ENCODE assay signal across 26 mouse cellular contexts in the genomic region with DNA sequence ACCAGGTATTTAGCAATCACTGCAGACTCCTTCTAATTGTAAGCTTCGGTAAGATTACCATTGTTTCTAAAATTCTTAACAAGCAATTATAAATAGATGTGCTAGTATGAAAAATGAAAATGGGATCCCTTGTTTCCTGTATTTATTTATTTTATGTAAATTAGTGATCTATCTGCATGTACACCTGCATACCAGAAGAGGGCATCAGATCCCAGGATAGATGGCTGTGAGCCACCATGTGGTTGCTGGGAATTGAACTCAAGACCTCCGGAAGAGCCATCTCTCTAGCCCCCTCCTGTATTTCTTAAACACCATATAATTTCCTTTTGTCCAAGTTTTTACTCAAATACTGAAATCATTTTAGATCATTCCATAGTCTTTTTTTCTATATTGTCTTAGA.
DNase-seq lines count a peak whose midpoint lies in the region; ATAC-seq and TF ChIP-seq lines count a peak whose summit lies in the region.
"Had no signal": no experiment of that assay in that cellular context is flagged by ENCODE, and none has a peak within 500 bp of the region (broad histone marks: within the 10 kb centered on the region; RNA-seq: fewer than 3 reads in every experiment).

No protein-coding gene starts in this region.

- H3K36me3 ChIP-seq in hindbrain, postnatal 0 days (ENCODE audit: insufficient read depth, low read length) = no peaks in the 10 kb centered on the region
- no peaks in the 10 kb centered on the region for H3K36me3 ChIP-seq in hindbrain, embryonic 11.5 days (ENCODE audit: control insufficient read depth, insufficient read depth, low read length)
- H3K36me3 ChIP-seq in lung, postnatal 0 days (ENCODE audit: insufficient read depth, low read length) = no peaks in the 10 kb centered on the region
- H3K36me3 ChIP-seq: embryonic facial prominence, embryonic 13.5 days; forebrain, embryonic 10.5 days; forebrain, embryonic 15.5 days; G1E; heart, embryonic 12.5 days; liver, embryonic 12.5 days; midbrain, embryonic 15.5 days; neural tube, embryonic 12.5 days had no signal

- no peak overlapping the region for H3K9ac ChIP-seq in hindbrain, postnatal 0 days (replicated peaks; ENCODE audit: low read length)
- no peak overlapping the region for H3K9ac ChIP-seq in hindbrain, embryonic 11.5 days (ENCODE audit: low read depth, low read length)
- H3K9ac ChIP-seq in lung, postnatal 0 days (replicated peaks; ENCODE audit: low read depth) = no peak overlapping the region
- H3K9ac ChIP-seq: embryonic facial prominence, embryonic 13.5 days; forebrain, embryonic 15.5 days; heart, embryonic 12.5 days; hindbrain, embryonic 14.5 days; liver, embryonic 12.5 days; liver, postnatal 0 days; midbrain, embryonic 15.5 days; neural tube, embryonic 12.5 days had no signal

- no peak for ATAC-seq in hindbrain, postnatal 0 days
- no peak for ATAC-seq in hindbrain, embryonic 11.5 days (ENCODE audit: low FRiP score)
- no peak for ATAC-seq in lung, postnatal 0 days
- no peak for ATAC-seq in Patski
- ATAC-seq: CD4-positive, CD25-positive, alpha-beta regulatory T cell, adult 4 months; forebrain, embryonic 15.5 days; liver, embryonic 12.5 days; liver, postnatal 0 days; midbrain, embryonic 15.5 days had no signal

- no peaks in the 10 kb centered on the region for H3K4me1 ChIP-seq in hindbrain, postnatal 0 days (ENCODE audit: insufficient read depth, low read length)
- H3K4me1 ChIP-seq in hindbrain, embryonic 11.5 days (replicated peaks; ENCODE audit: control insufficient read depth, insufficient read depth, low read length) = no peaks in the 10 kb centered on the region
- H3K4me1 ChIP-seq in lung, postnatal 0 days (ENCODE audit: insufficient read depth, low read depth, low read length) = no peaks in the 10 kb centered on the region
- H3K4me1 ChIP-seq: liver, embryonic 12.5 days; neural tube, embryonic 12.5 days had no signal

- POLR2A ChIA-PET in Patski (lab: Charles Lee) = interaction anchor here (0.8 kb wide), 1 partner anchor 112 kb away, joined by 3 read pairs; no protein-coding TSS in a partner anchor

- no peak overlapping the region for H3K27ac ChIP-seq in hindbrain, postnatal 0 days
- no peak overlapping the region for H3K27ac ChIP-seq in hindbrain, embryonic 11.5 days (ENCODE audit: low read depth, low read length)
- H3K27ac ChIP-seq in lung, postnatal 0 days (ENCODE audit: low read length) = no peak overlapping the region
- H3K27ac ChIP-seq: embryonic facial prominence, embryonic 13.5 days; forebrain, embryonic 10.5 days; forebrain, embryonic 15.5 days; hindbrain, embryonic 14.5 days; liver, embryonic 12.5 days; midbrain, embryonic 15.5 days; neural tube, embryonic 12.5 days had no signal

- CTCF ChIA-PET in Patski (lab: Charles Lee) = no interaction called here

- WGBS in hindbrain, postnatal 0 days = 93% methylated on average over 2 of the region's 2 CpGs
- WGBS in hindbrain, embryonic 11.5 days = 99% methylated on average over 2 of the region's 2 CpGs
- 88% methylated on average over 2 of the region's 2 CpGs for WGBS in lung, postnatal 0 days

- H3K27me3 ChIP-seq in hindbrain, postnatal 0 days (ENCODE audit: insufficient read depth, low read length) = no peaks in the 10 kb centered on the region
- no peaks in the 10 kb centered on the region for H3K27me3 ChIP-seq in hindbrain, embryonic 11.5 days (ENCODE audit: control insufficient read depth, insufficient read depth, low read length)
- no peaks in the 10 kb centered on the region for H3K27me3 ChIP-seq in lung, postnatal 0 days (replicated peaks; ENCODE audit: insufficient read depth, low read length)
- H3K27me3 ChIP-seq in Patski = no peaks in the 10 kb centered on the region
- H3K27me3 ChIP-seq: embryonic facial prominence, embryonic 13.5 days; forebrain, embryonic 15.5 days; heart, embryonic 12.5 days; liver, embryonic 12.5 days; midbrain, embryonic 15.5 days; neural tube, embryonic 12.5 days had no signal

- in situ Hi-C loops in Patski (cut with MboI; ENCODE audit: low pct_unique_long_range_greater_than_20kb) = no loop called here

- H3K4me2 ChIP-seq in hindbrain, postnatal 0 days (ENCODE audit: low read depth, low read length) = no peak overlapping the region
- no peak overlapping the region for H3K4me2 ChIP-seq in hindbrain, embryonic 11.5 days (replicated peaks; ENCODE audit: low read depth, low read length)
- H3K4me2 ChIP-seq in lung, postnatal 0 days (replicated peaks; ENCODE audit: low read depth, low read length) = no peak overlapping the region
- H3K4me2 ChIP-seq: embryonic facial prominence, embryonic 13.5 days; forebrain, embryonic 15.5 days; heart, embryonic 12.5 days; hindbrain, embryonic 14.5 days; liver, embryonic 12.5 days; midbrain, embryonic 15.5 days; neural tube, embryonic 12.5 days had no signal

- H3K9me3 ChIP-seq in hindbrain, postnatal 0 days (ENCODE audit: low read length) = 0 out of 2 replicates have a peak, but pooled peaks cover 3% of the 10 kb centered on the region
- no peaks in the 10 kb centered on the region for H3K9me3 ChIP-seq in hindbrain, embryonic 11.5 days (ENCODE audit: control insufficient read depth, low read length)
- H3K9me3 ChIP-seq in lung, postnatal 0 days (ENCODE audit: low read length) = no peaks in the 10 kb centered on the region; the same call in 1 of the 2 replicates
- H3K9me3 ChIP-seq: forebrain, embryonic 10.5 days; forebrain, embryonic 15.5 days; liver, embryonic 12.5 days; midbrain, embryonic 15.5 days; neural tube, embryonic 12.5 days had no signal

- no peak for TF ChIP-seq EP300 in lung, postnatal 0 days (IDR thresholded peaks at IDR 0.05)

- DNase-seq in hindbrain, postnatal 0 days (ENCODE audit: low spot score) = no peak
- DNase-seq in hindbrain, embryonic 11.5 days (ENCODE audit: low spot score) = no peak
- DNase-seq in lung, postnatal 0 days (ENCODE audit: low spot score) = no peak
- DNase-seq in lung, postnatal 10 days = no peak
- no peak for DNase-seq in Patski (ENCODE audit: low read depth, low spot score)
- DNase-seq in ovary, adult 18-20 months (ENCODE audit: low spot score) = no peak
- DNase-seq in adipocyte (ENCODE audit: low spot score) = no peak
- DNase-seq: adrenal gland, postnatal 25 days; cerebellum, adult 11-12 months; cerebellum, adult 9-11 months; gastrocnemius, postnatal 10 days; heart, postnatal 4 days; kidney, adult 9 months; kidney, postnatal 14 days; left cerebral cortex, postnatal 4 days; liver, postnatal 0 days had no signal

- H3K4me3 ChIP-seq in hindbrain, postnatal 0 days (ENCODE audit: low read length) = no peak overlapping the region
- no peak overlapping the region for H3K4me3 ChIP-seq in hindbrain, embryonic 11.5 days (ENCODE audit: low read depth, low read length)
- H3K4me3 ChIP-seq in lung, postnatal 0 days (ENCODE audit: low read depth, low read length) = no peak overlapping the region
- H3K4me3 ChIP-seq: embryonic facial prominence, embryonic 13.5 days; forebrain, embryonic 10.5 days; forebrain, embryonic 15.5 days; heart, embryonic 12.5 days; liver, embryonic 12.5 days; midbrain, embryonic 15.5 days; neural tube, embryonic 12.5 days had no signal

- TF ChIP-seq CTCF in hindbrain, postnatal 0 days (IDR thresholded peaks at IDR 0.05; ENCODE audit: low read depth) = peak; percentile 27; the same call in 1 of the 2 replicates
- TF ChIP-seq CTCF in lung, postnatal 0 days (IDR thresholded peaks at IDR 0.05) = peak; percentile 18; the same call in 1 of the 2 replicates
- peak; percentile 54 for TF ChIP-seq CTCF in Patski (IDR thresholded peaks at IDR 0.05)
